Mouse (Mus musculus) forelimb bud, embryonic 11.5 days (tissue): ENCODE data around the gene Thbs3.

Experiments used
- DNase-seq: peaks from one replicate; pipeline ENCODE4 v3.0.0-alpha.2; 2012; ENCODE audit warnings: low read depth, low spot score

Gene Thbs3

GRCm38 (mm10) chr3:89226900-89227299 is 11.9 kb downstream of the Thbs3 start, which contains the start of gene Mtx1:
Gene Mtx1 (minus strand): TSS chr3:89227088.
- DNase-seq, result no peak

DNA sequence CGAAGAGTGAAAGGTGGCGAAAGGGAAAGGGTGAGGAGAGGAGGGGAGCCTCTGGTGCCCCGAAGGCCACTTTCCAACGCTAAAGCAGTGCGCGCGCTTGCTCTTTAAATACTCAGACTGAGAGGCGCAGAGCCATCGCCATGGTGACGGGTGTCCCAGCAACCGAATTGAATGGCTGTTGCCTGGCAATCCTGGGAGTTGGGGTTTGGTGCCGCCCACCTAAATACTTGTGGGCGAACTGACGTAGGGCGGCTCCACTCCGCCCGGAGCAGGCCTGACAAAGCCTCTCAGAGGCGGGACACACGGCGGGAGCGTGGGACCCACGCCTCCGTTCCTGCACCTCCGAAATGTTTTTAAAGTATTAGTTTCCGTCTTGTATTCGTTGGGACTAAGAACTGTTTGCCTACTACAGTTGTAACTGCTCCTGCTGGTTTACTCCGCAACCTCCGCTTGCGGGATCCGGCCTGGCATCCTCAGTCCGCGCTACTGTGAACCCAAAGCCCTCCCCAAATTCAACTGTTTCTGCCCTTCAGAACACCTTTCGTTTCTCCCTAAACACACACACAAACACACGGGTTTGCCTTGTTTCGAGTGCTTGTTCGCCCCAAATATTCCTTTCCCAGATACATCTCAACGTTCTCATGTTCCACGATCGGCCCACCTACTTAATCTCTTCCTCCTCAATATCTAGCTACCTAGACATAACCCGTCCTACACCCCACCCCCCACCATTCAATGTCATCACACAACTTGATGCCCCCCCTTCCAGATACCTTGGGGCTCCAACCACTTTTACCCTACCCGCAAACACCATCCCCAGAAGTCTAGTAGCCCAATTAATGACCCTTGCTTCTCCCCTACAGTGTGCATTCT is 12.6 kb downstream of the Thbs3 start:
- peak; percentile 93 for DNase-seq

- DNase-seq, result peak; percentile 78
These were observed 13.2 kb downstream of the Thbs3 start for GRCm38 (mm10) chr3:89228180-89228549.

GRCm38 (mm10) chr3:89228836-89229235 is 13.9 kb downstream of the Thbs3 start, which contains the start of gene Muc1:
Gene Muc1 (plus strand): TSS chr3:89229057.
- DNase-seq, result no peak

- DNase-seq, result no peak
These were observed 14.3 kb downstream of the Thbs3 start for GRCm38 (mm10) chr3:89229276-89229675.

- DNase-seq, result no peak
These were observed 15.6 kb downstream of the Thbs3 start for GRCm38 (mm10) chr3:89230561-89230960.

GRCm38 (mm10) chr3:89231345-89231744 is 16.4 kb downstream of the Thbs3 start:
- DNase-seq, result no peak

DNA sequence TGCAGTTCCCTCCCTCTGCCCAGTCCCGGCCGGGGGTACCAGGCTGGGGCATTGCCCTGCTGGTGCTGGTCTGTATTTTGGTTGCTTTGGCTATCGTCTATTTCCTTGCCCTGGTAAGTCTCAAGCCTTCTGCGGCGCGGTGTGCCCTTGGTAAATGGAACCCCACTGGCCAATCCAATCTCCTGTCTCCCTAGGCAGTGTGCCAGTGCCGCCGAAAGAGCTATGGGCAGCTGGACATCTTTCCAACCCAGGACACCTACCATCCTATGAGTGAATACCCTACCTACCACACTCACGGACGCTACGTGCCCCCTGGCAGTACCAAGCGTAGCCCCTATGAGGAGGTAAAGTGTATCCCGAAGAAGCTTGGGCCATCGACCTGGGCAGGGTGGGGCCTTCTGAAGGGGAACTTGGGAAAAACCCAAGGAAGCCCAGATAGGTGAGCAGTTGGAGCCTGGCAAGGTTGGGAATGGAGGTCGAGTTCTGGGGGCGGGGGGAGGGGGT is 16.8 kb downstream of the Thbs3 start:
- DNase-seq, result no peak

- no peak for DNase-seq
These were observed 17.6 kb downstream of the Thbs3 start for GRCm38 (mm10) chr3:89232614-89233013.

GRCm38 (mm10) chr3:89233562-89234110 is 18.7 kb downstream of the Thbs3 start:
- DNase-seq, result no peak

- no peak for DNase-seq
These were observed 21.5 kb downstream of the Thbs3 start for GRCm38 (mm10) chr3:89236516-89236915.

- no peak for DNase-seq
These were observed 22.7 kb downstream of the Thbs3 start for GRCm38 (mm10) chr3:89237682-89238081.

- no peak for DNase-seq
These were observed 23.5 kb downstream of the Thbs3 start for GRCm38 (mm10) chr3:89238494-89238893.

DNA sequence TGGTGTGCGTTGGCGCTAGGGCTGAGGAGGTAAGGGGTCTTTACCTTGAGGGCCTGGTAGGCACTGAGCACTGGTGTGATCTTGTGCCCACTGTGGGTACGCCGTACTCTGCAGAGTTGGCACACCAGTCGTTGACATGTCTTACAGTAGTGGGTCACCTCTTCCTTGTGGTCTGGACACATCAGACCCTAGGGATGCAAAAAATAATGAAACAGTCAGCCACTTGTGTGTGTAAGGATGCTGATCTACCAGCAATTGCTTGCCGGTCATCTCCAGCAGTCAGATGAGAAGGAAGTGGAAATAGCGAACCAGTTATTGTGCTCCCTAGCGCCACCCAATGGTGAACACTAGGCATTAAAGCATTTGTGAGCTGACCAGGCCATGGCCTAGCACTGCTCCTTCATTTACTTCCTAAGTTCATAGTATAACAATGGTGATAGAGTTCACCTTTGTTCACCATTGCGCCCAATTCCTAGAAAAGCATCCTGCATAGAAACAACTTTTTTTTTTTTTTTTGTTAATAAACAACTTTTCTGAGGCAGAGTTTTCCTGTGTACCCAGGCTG is 27.4 kb downstream of the Thbs3 start:
- peak; percentile 55 for DNase-seq

- peak; percentile 75 for DNase-seq
These were observed 28.6 kb downstream of the Thbs3 start for GRCm38 (mm10) chr3:89243609-89244008.

- no peak for DNase-seq
These were observed 29.4 kb downstream of the Thbs3 start for GRCm38 (mm10) chr3:89244158-89244981.

- peak; percentile 43 for DNase-seq
These were observed 30.2 kb downstream of the Thbs3 start for GRCm38 (mm10) chr3:89244982-89245687.

DNA sequence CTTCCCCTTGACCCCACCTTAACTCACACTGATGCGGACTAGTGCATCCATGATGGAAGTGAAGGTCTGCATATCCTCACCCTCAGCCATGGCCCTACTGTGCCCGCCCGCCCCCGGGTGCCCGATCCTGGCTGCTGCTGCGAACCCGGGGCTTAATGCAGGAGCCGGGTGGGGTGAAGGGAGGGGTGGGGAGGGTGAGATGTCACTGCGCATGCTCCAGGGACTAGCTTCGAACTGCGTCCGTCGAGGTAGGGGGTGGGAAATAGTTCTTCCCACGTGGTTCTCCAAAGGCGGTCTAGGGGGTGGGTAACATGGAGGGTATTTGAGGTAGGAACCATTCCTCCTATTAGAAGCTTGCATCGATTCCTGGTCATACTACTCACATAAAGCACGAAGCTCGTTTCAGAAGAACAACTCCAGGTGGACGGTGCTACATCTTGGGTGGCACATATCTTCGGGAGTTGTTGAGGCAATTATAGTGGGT is 30.8 kb downstream of the Thbs3 start, which contains the start of gene Krtcap2:
Gene Krtcap2 (plus strand): TSS at position 279 of the 484 bp plus-strand sequence.
- peak; percentile 39 for DNase-seq

GRCm38 (mm10) chr3:89246261-89247100 is 31.5 kb downstream of the Thbs3 start, which contains the start of gene Trim46:
Gene Trim46 (minus strand): TSS chr3:89246309.
- peak; percentile 90 for DNase-seq

DNA sequence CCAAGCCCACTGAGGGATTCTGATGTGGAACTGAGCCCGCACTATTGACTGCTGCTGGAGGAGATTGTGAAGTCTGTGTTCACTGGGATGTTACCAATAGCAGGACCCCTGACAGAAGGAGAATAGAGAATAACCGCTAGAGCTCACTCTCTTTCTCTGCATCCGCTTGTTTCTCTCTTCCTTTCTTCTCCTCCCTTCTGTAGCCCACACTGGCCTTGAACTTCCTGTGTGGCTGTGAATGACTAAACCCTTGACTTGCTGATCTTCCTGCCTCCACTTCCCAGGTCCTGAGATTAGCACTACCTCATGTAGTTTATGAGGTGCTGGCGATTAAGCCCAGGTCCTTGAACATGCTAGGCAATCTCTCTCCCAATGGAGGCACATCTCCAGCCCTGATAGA is 32.5 kb downstream of the Thbs3 start:
- no peak for DNase-seq
